Mouse (Mus musculus): ENCODE data around the gene Pom121l2. TPM values are rescaled to one million over a fixed set of nuclear protein-coding genes. Genes with fewer than 3 reads are reported as not detected.

Gene Pom121l2
- polyA plus RNA-seq, 1 experiment from 2014 or later, result 0.07 TPM

GRCm38 (mm10) chr13:21995331-21995914, 14.4 kb downstream of the Pom121l2 start:
- H3K27ac ChIP-seq (replicated peaks), result no peak overlapping the region
- H3K36me3 ChIP-seq, result no peaks in the 10 kb centered on the region
- peaks cover 67% of the 10 kb centered on the region for H3K27me3 ChIP-seq (replicated peaks)
- peak overlapping the region; percentile 58 for H3K4me3 ChIP-seq
- H3K4me2 ChIP-seq, result peak overlapping the region; percentile 78
- H3K9me3 ChIP-seq, result peaks cover 3% of the 10 kb centered on the region; the same call in 1 of the 2 replicates
- under 1% methylated on average over 21 of the region's 21 CpGs for WGBS
- H3K4me1 ChIP-seq, result peaks cover 16% of the 10 kb centered on the region
- peak overlapping the region; percentile 72 for H3K9ac ChIP-seq
- ATAC-seq (ENCODE audit: extremely low read depth, insufficient number of reproducible peaks, low FRiP score, low TSS enrichment), result no peak

DNA sequence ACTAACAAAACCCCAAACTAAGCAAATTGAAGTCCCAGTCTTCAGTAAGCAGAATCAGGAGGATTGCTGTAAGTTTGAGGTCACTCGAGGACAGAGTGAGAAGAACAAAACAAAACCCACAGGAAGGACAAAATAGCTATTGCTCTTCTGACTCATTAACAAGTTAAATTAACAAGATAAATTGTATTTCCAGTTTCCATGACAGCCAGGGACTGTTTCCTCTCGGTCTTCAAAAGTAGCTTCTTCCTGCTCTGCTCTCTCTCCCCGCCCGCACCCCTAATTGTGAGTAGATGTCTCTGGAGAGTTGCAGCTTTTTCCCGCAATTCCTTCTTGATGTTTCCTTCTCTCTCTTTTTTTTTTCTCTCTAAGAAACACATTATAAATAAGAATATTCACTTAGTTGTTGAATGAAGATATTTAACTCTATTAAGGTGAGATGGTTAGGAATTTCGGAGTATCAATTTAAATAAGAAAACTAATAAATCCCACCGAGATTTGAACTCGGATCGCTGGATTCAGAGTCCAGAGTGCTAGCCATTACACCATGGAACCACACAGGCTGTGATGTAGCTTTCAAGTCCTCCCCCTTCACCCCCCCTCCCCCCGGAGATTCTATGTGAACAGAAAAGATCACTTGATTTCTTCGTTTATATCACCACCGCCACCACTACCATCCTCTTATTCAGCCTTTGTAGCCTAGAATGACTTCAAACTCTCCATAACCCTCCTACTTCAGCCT, 15.3 kb downstream of the Pom121l2 start:
- no peak overlapping the region for H3K27ac ChIP-seq (replicated peaks)
- H3K9ac ChIP-seq, result 0 out of 2 replicates have a peak overlapping the region, but pooled peaks have one; percentile 29
- H3K4me2 ChIP-seq, result peak overlapping the region; percentile 78
- H3K4me1 ChIP-seq, result peaks cover 16% of the 10 kb centered on the region
- peaks cover 2% of the 10 kb centered on the region; the same call in 1 of the 2 replicates for H3K9me3 ChIP-seq
- peak overlapping the region; percentile 58 for H3K4me3 ChIP-seq
- H3K36me3 ChIP-seq, result no peaks in the 10 kb centered on the region
- 3% methylated on average over 12 of the region's 12 CpGs for WGBS
- peaks cover 73% of the 10 kb centered on the region for H3K27me3 ChIP-seq (replicated peaks)
- no peak; the same call in 1 of the 2 replicates for ATAC-seq (ENCODE audit: extremely low read depth, insufficient number of reproducible peaks, low FRiP score, low TSS enrichment)

DNA sequence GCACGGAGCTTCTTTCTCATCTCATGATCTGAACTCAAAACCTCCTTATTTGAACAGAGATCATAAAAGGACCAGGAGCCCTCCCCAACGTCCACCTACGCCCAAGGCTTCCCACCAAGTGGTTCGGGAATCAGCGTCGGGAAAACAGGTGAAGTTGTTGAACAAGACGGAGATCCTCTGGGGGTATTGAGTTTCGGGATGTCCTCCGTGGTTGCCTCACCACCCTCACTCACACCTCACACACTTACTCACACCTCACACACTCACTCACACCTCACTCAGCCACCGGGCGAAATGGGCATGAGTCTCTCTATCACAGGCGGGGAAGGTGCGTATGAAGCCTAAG, 15.8 kb downstream of the Pom121l2 start:
- Histone ChIP-seq H3K36me3 (no peaks in the 10 kb centered on the region), H3K4me3 (peak overlapping the region; percentile 58), H3K9ac (0 out of 2 replicates have a peak overlapping the region, but pooled peaks have one; percentile 0), H3K4me1 (peaks cover 16% of the 10 kb centered on the region), H3K27me3 (replicated peaks) (peaks cover 73% of the 10 kb centered on the region), H3K4me2 (peak overlapping the region; percentile 78), H3K9me3 (no peaks in the 10 kb centered on the region), H3K27ac (replicated peaks) (no peak overlapping the region)
- 1% methylated on average over 13 of the region's 13 CpGs for WGBS
- no peak for ATAC-seq (ENCODE audit: extremely low read depth, insufficient number of reproducible peaks, low FRiP score, low TSS enrichment)

GRCm38 (mm10) chr13:21997201-21997820, 16.3 kb downstream of the Pom121l2 start:
- ATAC-seq (ENCODE audit: extremely low read depth, insufficient number of reproducible peaks, low FRiP score, low TSS enrichment), result no peak
- H3K36me3 ChIP-seq, result no peaks in the 10 kb centered on the region
- peaks cover 78% of the 10 kb centered on the region for H3K27me3 ChIP-seq (replicated peaks)
- WGBS, result 2% methylated on average over 21 of the region's 21 CpGs
- H3K4me3 ChIP-seq, result peak overlapping the region; percentile 58
- H3K9me3 ChIP-seq, result no peaks in the 10 kb centered on the region
- H3K27ac ChIP-seq (replicated peaks), result no peak overlapping the region
- H3K4me2 ChIP-seq, result peak overlapping the region; percentile 78
- peaks cover 16% of the 10 kb centered on the region for H3K4me1 ChIP-seq
- no peak overlapping the region; the same call in 1 of the 2 replicates for H3K9ac ChIP-seq

GRCm38 (mm10) chr13:21997821-21998220, 16.8 kb downstream of the Pom121l2 start:
- Histone ChIP-seq H3K4me1 (peaks cover 16% of the 10 kb centered on the region), H3K27me3 (replicated peaks) (peaks cover 81% of the 10 kb centered on the region), H3K4me2 (peak overlapping the region; percentile 78), H3K36me3 (no peaks in the 10 kb centered on the region), H3K9ac (no peak overlapping the region), H3K9me3 (no peaks in the 10 kb centered on the region), H3K27ac (replicated peaks) (no peak overlapping the region), H3K4me3 (peak overlapping the region; percentile 58)
- WGBS, result 8% methylated on average over 4 of the region's 4 CpGs
- ATAC-seq (ENCODE audit: extremely low read depth, insufficient number of reproducible peaks, low FRiP score, low TSS enrichment), result no peak

- WGBS, result 32% methylated on average over 3 of the region's 3 CpGs
- Histone ChIP-seq H3K4me3 (no peak overlapping the region), H3K4me1 (peaks cover 16% of the 10 kb centered on the region), H3K4me2 (no peak overlapping the region), H3K27me3 (replicated peaks) (peaks cover 84% of the 10 kb centered on the region), H3K9me3 (no peaks in the 10 kb centered on the region), H3K27ac (replicated peaks) (no peak overlapping the region), H3K36me3 (no peaks in the 10 kb centered on the region), H3K9ac (no peak overlapping the region)
- no peak for ATAC-seq (ENCODE audit: extremely low read depth, insufficient number of reproducible peaks, low FRiP score, low TSS enrichment)
These were observed 17.4 kb downstream of the Pom121l2 start for GRCm38 (mm10) chr13:21998412-21998811.

DNA sequence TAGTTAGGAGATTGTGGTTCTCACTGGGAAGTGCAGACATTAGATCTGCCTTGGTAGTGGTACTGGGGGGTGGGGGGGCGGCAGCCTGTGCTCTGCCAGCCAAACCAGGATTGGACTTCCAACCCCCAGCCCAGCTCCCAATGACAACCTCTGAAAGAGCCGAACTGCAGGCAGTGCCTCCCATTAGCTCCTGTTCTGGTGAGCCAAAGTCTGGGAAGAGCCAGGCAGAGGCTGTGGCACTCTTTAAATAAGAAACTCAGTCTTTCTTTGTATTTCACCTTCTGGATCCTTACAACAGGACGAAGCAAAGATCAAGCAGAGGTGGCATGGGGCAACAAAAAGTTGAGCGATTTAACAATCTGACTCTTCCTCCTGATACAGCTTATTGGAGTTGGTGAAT, 18.2 kb downstream of the Pom121l2 start:
- ATAC-seq (ENCODE audit: extremely low read depth, insufficient number of reproducible peaks, low FRiP score, low TSS enrichment), result no peak
- no peak overlapping the region for H3K4me3 ChIP-seq
- H3K9me3 ChIP-seq, result no peaks in the 10 kb centered on the region
- WGBS, result 40% methylated on average over 4 of the region's 4 CpGs
- H3K36me3 ChIP-seq, result no peaks in the 10 kb centered on the region
- no peak overlapping the region for H3K4me2 ChIP-seq
- H3K9ac ChIP-seq, result no peak overlapping the region
- no peak overlapping the region for H3K27ac ChIP-seq (replicated peaks)
- peaks cover 87% of the 10 kb centered on the region for H3K27me3 ChIP-seq (replicated peaks)
- peaks cover 16% of the 10 kb centered on the region for H3K4me1 ChIP-seq

DNA sequence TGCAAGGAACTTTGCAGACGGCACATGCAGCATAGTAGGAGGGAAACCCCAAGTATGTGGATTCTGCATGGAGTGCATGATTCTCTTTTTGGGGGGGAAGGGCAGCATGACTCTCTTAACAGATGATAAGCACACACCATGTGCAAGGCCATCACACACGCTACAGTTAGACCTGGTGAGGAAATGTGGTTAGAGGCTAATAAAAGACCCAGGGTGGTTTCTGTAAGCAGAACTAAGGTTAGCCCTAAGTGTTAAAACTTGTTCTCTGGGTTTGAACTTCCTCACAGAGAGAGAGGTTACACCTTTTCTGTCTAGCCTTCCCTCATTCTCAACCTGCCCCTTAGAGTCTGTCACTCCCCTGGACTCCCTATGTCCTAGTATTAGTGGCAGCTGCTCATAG, 20.4 kb downstream of the Pom121l2 start:
- no peak for ATAC-seq (ENCODE audit: extremely low read depth, insufficient number of reproducible peaks, low FRiP score, low TSS enrichment)
- H3K4me2 ChIP-seq, result peak overlapping the region; percentile 4; the same call in 1 of the 2 replicates
- H3K9ac ChIP-seq, result no peak overlapping the region
- H3K4me3 ChIP-seq, result no peak overlapping the region
- H3K4me1 ChIP-seq, result peaks cover 21% of the 10 kb centered on the region
- H3K27me3 ChIP-seq (replicated peaks), result peaks cover 100% of the 10 kb centered on the region
- H3K9me3 ChIP-seq, result no peaks in the 10 kb centered on the region
- 53% methylated on average over 2 of the region's 2 CpGs for WGBS
- no peak overlapping the region for H3K27ac ChIP-seq (replicated peaks)
- H3K36me3 ChIP-seq, result no peaks in the 10 kb centered on the region

DNA sequence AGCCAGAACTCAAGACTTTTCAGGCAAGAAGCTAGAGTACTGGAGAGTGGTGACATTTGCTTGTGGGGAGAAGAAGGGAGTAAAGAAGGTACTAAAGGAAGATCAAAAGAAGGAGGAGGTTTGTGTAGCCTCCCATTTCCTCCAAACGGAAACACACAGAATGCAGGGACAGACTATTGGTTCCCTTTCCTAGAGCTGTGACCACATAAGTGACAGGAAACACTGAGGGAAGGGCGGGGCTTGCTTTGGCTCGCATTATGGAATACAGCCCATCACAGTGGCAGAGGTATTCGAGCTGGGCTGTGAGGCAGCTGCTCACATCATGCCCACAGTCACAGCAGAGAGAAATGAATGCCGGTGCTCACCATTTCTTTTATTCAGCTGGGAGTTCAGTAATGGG, 20.8 kb downstream of the Pom121l2 start:
- no peaks in the 10 kb centered on the region for H3K9me3 ChIP-seq
- no peak overlapping the region for H3K4me3 ChIP-seq
- peak overlapping the region; percentile 4; the same call in 1 of the 2 replicates for H3K4me2 ChIP-seq
- no peaks in the 10 kb centered on the region for H3K36me3 ChIP-seq
- WGBS, result 29% methylated on average over 5 of the region's 5 CpGs
- H3K27ac ChIP-seq (replicated peaks), result no peak overlapping the region
- peaks cover 21% of the 10 kb centered on the region for H3K4me1 ChIP-seq
- no peak overlapping the region for H3K9ac ChIP-seq
- H3K27me3 ChIP-seq (replicated peaks), result peaks cover 100% of the 10 kb centered on the region
- ATAC-seq (ENCODE audit: extremely low read depth, insufficient number of reproducible peaks, low FRiP score, low TSS enrichment), result no peak

DNA sequence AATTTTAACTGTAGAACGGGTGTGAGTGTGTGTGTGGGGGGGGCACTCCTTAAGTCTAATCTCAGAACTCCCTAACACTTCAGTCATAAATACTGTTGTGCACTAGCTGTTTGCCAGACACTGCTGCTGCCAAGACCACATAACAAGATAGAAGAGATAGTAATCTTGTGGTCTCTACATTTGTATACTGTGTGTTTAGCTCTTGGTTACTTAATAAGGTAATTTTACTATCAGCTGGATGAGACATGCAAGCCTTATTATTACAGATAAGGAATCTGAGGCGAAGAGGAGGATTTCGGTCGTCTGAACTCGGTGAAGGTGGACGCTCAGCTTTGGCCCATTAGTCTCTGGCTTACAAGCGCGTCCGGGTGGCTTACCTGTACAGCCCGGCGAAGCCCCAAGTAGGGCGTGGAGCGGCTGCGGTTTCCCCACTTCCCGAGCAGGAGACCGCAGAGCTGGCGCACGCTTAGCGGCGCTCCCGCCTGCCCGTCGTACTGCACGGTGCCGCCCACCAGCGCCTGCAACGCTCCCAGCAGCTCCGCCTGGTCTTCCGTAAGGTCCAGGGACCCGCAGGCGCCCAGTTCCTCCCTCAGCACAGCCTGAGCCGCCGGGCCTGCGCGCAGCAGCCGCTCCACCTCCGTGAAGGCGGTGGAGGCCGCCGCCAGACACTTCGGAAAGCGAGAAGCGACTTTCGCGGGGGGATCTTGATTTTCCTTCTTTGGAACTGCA, 24.8 kb downstream of the Pom121l2 start:
- peak; percentile 56; the same call in 1 of the 2 replicates for ATAC-seq (ENCODE audit: extremely low read depth, insufficient number of reproducible peaks, low FRiP score, low TSS enrichment)

More for the DNA sequence above, 24.8 kb downstream of the Pom121l2 start:
- H3K4me3 ChIP-seq, result peak overlapping the region; percentile 70
- peaks cover 19% of the 10 kb centered on the region for H3K4me1 ChIP-seq
- peak overlapping the region; percentile 98 for H3K4me2 ChIP-seq
- under 1% methylated on average over 45 of the region's 45 CpGs for WGBS
- H3K27me3 ChIP-seq (replicated peaks), result peaks cover 100% of the 10 kb centered on the region
- H3K27ac ChIP-seq (replicated peaks), result no peak overlapping the region
- H3K36me3 ChIP-seq, result no peaks in the 10 kb centered on the region
- H3K9ac ChIP-seq, result peak overlapping the region; percentile 78
- no peaks in the 10 kb centered on the region for H3K9me3 ChIP-seq
